Mouse (Mus musculus): Measurements from ENCODE around the gene Dlat. TPM values are rescaled to one million over a fixed set of nuclear protein-coding genes. Genes with fewer than 3 reads are reported as not detected.

Dlat gene
- polyA plus RNA-seq, 1 experiment, result 32.9 TPM

DNA sequence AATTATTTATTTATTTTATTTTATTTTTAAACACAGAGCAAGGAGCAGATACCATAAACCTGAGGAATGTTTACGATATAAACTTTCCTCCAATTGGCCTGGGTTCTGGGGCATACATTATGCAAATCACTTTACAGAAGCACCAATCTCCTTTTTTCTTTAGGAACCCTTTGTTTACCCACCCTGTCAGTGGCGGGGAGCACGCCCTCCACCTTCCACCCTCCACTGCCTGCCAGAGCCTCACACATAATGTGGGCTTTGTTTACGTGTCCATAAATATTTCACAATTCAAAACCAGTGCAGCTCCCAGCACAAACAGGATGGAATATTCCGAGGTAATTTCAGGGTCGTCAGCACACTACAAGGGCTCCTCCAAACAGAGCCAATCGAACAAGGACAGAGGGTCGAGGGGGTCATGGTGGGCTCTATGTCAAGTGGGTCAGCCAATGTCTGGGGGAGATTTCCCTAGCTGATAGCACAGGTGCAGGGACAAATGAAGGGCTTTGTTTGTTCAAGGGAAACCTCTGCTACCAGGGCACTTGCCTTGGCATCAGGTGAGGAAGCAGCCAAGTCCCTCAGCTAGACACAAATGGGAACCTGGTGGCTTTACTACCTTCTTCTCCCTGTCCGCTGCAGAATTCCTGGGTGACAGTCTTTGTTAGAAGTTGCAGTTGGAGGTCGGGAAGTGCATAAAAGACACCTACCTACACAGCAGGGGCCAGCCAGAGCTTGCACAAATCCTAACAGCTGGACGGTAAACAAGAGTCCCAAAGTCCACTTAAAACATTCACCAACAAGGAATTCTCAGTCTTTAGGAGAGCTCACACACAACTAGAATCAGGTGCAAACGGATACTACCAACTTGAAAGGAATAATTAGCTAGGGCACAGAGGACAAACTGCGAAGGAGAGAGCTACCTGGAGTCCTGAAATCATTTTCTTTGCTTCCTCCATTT lies 33.3 kb upstream of the Dlat start:
- peak; percentile 49 for DNase-seq (ENCODE audit: low read depth)
- TF ChIP-seq POLR2A (IDR thresholded peaks at IDR 0.05; ENCODE audit: borderline replicate concordance, extremely low read depth, insufficient read depth, insufficient read length, poor library complexity, severe bottlenecking), result no peak
- TF ChIP-seq CTCF (IDR thresholded peaks at IDR 0.05; ENCODE audit: borderline replicate concordance, extremely low read depth, insufficient read depth, insufficient read length), result no peak

DNA sequence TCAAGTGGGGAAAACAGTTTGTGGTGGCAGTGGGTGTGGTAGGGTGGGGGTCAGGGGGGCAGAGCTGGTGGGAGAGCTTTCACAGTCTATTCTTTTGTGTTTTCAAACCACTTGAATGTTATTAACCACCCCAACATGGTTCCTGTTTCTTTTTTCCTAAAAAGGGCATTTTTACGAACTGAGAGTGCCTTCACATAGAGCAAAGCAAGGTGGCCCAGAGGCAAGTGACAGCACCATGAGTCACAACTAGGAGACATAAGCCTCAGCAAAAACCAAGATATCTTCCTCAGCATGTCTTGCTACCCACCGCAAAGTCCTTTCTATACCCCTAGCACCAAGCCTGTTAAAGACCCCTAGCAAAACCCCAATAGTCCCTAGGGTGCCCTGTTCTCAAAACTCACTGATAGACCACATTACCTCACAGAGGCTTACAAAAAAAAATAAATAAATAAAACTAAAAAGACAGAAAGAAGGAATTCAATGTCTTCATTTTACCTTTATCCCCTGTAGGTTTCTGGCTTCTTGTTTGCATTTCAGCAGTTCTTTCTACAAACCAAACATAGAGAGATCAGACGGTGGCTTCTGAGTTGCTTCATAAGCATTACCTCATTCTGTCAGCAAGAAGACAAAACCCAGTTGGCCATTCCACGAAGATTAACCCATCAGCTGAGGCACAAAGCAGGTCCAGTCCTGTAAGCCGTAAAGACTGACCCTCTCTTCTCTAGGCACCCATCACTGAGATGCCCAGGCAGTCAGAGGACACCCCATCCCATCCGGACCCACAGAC lies 27.5 kb upstream of the Dlat start:
- no peak for DNase-seq (ENCODE audit: low read depth)
- TF ChIP-seq CTCF (IDR thresholded peaks at IDR 0.05; ENCODE audit: borderline replicate concordance, extremely low read depth, insufficient read depth, insufficient read length) (no peak), POLR2A (IDR thresholded peaks at IDR 0.05; ENCODE audit: borderline replicate concordance, extremely low read depth, insufficient read depth, insufficient read length, poor library complexity, severe bottlenecking) (no peak)

DNA sequence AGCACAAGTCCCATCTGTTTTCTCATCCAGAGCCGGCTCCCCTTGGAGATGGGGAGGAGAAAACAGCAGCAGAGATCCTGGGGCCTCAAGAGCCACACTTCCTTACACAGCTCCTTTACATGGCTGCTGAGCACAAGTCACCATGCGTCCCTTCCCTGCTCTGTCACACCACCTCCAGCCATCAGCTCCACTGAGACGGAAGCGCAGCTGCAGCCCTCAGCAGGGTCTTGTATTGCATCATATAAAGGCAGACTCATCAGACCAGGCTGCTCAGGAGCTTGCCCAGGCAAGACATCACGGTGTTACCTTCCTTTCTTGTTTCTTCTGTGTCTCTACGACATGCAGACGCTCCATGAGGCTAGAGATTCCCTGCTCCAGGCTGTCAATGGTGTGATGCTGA lies 22.1 kb upstream of the Dlat start:
- no peak for DNase-seq (ENCODE audit: low read depth)
- no peak for TF ChIP-seq CTCF (IDR thresholded peaks at IDR 0.05; ENCODE audit: borderline replicate concordance, extremely low read depth, insufficient read depth, insufficient read length)
- no peak for TF ChIP-seq POLR2A (IDR thresholded peaks at IDR 0.05; ENCODE audit: borderline replicate concordance, extremely low read depth, insufficient read depth, insufficient read length, poor library complexity, severe bottlenecking)

DNA sequence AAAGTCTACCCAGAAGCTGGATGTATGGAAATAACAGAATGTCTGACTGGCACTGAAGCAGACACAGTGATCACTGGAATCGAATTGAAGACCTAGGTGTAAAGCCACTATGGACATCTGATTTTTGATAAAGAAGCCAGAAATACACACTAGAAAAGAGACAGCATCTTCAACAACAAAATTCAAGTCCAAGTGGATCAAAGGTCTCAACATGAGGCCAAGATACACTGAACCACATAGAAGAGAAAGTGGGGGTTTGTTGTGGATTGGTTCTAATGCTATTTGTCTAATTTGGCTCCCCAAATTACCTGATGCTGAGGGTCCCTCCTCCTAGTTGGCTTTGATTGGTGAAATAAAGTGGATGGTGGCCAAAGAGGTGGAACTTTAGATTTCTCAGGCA lies 19.8 kb upstream of the Dlat start:
- TF ChIP-seq POLR2A (IDR thresholded peaks at IDR 0.05; ENCODE audit: borderline replicate concordance, extremely low read depth, insufficient read depth, insufficient read length, poor library complexity, severe bottlenecking) (no peak), CTCF (IDR thresholded peaks at IDR 0.05; ENCODE audit: borderline replicate concordance, extremely low read depth, insufficient read depth, insufficient read length) (no peak)
- no peak for DNase-seq (ENCODE audit: low read depth)

DNA sequence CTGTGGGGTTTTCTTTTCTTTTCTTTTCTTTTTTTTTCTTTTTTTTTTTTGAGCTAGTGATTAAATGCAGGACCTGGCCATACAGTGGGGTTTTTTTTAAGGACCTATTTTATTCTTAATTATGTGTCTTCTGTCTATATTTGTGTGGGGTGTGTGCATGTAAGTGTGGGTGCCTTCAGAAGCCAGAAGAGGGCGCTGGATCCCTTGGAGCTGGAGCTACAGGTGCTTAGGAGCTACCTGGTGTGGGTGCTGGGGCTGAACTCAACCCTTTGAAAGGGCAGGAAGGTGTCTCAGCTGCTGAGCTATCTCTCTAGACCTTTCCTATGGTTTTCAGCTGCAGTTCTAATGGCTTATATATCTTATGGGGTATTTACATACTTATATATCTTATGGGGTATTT lies 15.2 kb upstream of the Dlat start:
- DNase-seq (ENCODE audit: low read depth), result no peak
- TF ChIP-seq POLR2A (IDR thresholded peaks at IDR 0.05; ENCODE audit: borderline replicate concordance, extremely low read depth, insufficient read depth, insufficient read length, poor library complexity, severe bottlenecking) (no peak), CTCF (IDR thresholded peaks at IDR 0.05; ENCODE audit: borderline replicate concordance, extremely low read depth, insufficient read depth, insufficient read length) (no peak)

DNA sequence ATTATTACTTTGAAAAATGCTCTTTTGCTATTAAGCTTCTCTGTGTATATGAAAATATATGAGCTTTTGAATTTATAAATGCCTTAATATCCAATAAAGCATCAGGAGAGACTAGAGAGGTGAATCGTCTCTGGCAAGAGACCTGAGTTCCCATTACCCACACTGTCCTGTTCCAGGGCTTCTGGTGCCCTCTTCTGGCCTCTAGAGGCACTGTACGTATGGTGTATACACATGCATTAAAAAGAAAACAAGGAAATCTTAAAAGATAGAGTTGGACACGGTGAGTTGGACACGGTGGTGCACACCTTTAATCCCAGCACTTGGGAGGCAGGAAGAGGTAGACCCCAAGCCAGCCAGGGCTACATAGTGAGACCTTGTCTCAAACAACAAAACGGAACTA lies 11.1 kb upstream of the Dlat start:
- TF ChIP-seq CTCF (IDR thresholded peaks at IDR 0.05; ENCODE audit: borderline replicate concordance, extremely low read depth, insufficient read depth, insufficient read length), result peak; percentile 68; the same call in 1 of the 2 replicates
- no peak for TF ChIP-seq POLR2A (IDR thresholded peaks at IDR 0.05; ENCODE audit: borderline replicate concordance, extremely low read depth, insufficient read depth, insufficient read length, poor library complexity, severe bottlenecking)
- peak; percentile 65 for DNase-seq (ENCODE audit: low read depth)

DNA sequence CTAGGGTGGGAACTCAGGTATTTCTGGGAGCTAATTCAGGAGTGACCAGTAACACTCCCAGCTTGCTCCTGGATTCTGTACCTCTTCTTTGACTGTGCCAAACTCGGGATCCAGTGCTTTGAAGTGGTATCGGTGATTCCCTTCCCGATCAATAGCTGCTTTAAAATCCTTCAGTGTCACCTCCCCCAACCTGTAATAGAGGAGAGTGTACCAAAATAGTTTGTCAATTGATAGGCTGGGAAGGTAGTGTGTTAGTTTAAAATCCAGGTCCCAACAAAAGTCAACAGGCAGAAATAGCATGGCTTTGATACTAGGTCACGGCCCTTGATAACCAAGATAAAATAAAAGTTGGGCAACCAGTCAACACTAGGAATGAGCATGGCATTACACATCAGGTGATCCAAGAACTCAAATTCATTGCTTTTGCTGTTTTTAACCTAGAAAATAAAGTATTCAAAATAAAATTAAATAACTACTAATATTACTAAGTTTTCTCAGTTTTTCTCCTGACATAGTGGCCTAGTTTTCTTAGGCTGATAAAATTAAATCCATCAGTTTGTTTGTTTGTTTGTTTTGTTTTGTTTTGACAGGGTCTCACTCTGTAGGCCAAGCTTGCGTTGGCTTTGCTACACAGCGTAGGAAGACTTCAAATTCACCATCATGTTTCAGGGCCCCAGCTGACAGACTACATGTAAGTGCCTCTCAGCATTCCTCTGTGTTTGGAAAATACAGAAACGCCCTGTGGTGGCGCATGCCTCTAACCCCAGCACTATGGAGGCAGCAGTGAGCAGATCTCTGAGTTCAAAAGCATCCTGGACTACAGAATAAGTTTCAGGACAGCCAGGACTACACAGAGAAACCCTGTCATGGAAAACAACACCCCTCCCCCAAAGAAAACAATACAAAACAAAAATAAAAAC lies 8.3 kb upstream of the Dlat start:
- TF ChIP-seq POLR2A (IDR thresholded peaks at IDR 0.05; ENCODE audit: borderline replicate concordance, extremely low read depth, insufficient read depth, insufficient read length, poor library complexity, severe bottlenecking), result no peak
- TF ChIP-seq CTCF (IDR thresholded peaks at IDR 0.05; ENCODE audit: borderline replicate concordance, extremely low read depth, insufficient read depth, insufficient read length), result no peak
- no peak for DNase-seq (ENCODE audit: low read depth)

DNA sequence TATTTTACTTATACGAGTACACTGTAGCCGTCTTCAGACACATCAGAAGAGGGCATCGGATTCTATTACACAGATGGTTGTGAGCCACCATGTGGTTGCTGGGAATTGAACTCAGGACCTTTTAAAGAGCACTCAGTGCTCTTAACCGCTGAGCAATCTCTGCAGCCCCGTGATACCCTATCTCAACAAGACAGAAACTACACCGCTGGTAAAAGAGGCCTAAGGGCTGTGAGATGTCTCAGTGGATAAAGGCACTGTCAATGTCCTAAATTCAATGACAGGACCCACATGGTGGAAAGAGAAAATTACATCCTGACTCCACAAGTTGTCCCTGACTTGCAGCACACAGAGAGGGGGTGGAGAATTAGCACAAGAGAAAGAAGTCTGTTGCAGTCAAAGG lies 6.9 kb upstream of the Dlat start:
- TF ChIP-seq POLR2A (IDR thresholded peaks at IDR 0.05; ENCODE audit: borderline replicate concordance, extremely low read depth, insufficient read depth, insufficient read length, poor library complexity, severe bottlenecking) (no peak), CTCF (IDR thresholded peaks at IDR 0.05; ENCODE audit: borderline replicate concordance, extremely low read depth, insufficient read depth, insufficient read length) (no peak)
- DNase-seq (ENCODE audit: low read depth), result no peak

DNA sequence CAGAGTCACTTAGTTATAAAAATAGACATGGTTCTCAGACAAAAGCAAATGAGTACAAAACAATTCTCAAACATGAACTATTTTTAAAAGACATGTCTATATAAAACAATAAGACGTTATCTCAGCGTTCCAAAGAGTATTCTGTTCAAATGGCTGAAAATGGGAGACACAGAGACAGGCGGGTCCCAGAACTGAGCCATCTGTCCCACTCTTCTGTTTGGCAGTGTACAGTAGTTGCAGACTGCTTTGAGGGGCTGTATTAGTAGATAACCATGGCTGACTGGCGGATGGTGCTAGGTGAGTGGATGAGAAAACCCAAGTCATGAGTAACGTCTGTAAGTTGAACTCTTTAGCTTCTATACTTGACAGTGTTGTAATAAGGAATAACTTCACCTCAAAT lies 5.2 kb upstream of the Dlat start:
- DNase-seq (ENCODE audit: low read depth), result peak; percentile 1
- TF ChIP-seq POLR2A (IDR thresholded peaks at IDR 0.05; ENCODE audit: borderline replicate concordance, extremely low read depth, insufficient read depth, insufficient read length, poor library complexity, severe bottlenecking), result no peak

DNA sequence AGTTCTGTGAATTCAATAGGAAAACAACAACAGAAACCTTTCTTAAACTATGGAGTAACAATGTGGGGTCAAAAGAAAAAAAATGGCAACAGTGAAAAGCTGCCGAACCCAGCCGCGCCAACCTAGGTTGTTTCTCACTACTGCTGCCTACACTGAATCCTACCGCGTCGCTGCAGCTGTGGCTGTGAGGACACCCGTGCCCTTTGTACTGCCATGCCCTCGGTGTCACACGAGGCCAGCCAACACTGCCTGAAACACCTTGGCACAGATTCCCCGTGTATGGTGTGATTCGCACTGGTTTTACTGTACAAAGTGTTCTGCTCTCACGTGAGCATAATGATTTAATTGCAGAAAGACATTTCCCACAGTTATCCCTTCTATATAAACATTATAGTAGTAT lies 851 bp upstream of the Dlat start:
- peak; percentile 40 for DNase-seq (ENCODE audit: low read depth)
- TF ChIP-seq POLR2A (IDR thresholded peaks at IDR 0.05; ENCODE audit: borderline replicate concordance, extremely low read depth, insufficient read depth, insufficient read length, poor library complexity, severe bottlenecking) (no peak), CTCF (IDR thresholded peaks at IDR 0.05; ENCODE audit: borderline replicate concordance, extremely low read depth, insufficient read depth, insufficient read length) (no peak)

DNA sequence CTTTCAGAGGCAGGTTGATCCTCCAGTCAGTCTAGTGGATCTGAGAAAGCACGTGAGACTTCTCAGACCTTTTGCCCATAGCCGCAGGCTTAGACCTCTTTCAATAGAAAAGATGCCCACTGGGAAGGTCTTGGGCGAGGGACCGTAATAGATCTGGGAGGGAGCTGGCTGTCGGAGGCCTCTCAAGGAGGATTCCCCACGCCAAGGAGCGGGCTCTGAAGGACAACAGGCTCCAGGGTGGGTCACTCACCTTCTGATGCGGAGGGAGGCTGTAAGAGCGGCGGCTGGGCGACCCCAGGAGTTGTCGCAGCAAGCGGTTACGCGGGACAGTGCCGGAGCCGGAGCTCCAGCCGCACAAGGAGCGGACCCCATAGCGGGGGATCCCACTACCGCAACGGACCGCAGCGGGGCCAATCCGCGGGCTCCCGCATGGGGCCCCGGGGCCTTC lies 615 bp downstream of the Dlat start:
- DNase-seq (ENCODE audit: low read depth), result no peak
- TF ChIP-seq POLR2A (IDR thresholded peaks at IDR 0.05; ENCODE audit: borderline replicate concordance, extremely low read depth, insufficient read depth, insufficient read length, poor library complexity, severe bottlenecking), result no peak
- TF ChIP-seq CTCF (IDR thresholded peaks at IDR 0.05; ENCODE audit: borderline replicate concordance, extremely low read depth, insufficient read depth, insufficient read length), result no peak
